Mouse (Mus musculus) embryonic facial prominence, embryonic 14.5 days (tissue): Measurements from ENCODE around the gene Oosp1. TPM values are rescaled to one million over a fixed set of nuclear protein-coding genes. Genes with fewer than 3 reads are reported as not detected.

Experiments
- polyA plus RNA-seq: library from polyadenylated mRNA; unstranded; fragments of >200 nt; fragmentation: Nextera tagmentation; extraction: Ambion mirVana; gene quantifications from 2 replicates; pipeline ENCODE4 v1.2.1, GENCODE M21; 2014

Gene Oosp1
- polyA plus RNA-seq, 1 experiment from 2014 or later = not detected

Other genes with a start within 250 kb of the Oosp1 start
- 0.14 and 0.17 TPM in 2 replicates for gene Ms4a4b, start 247.6 kb downstream of the Oosp1 start, polyA plus RNA-seq
- 8.3 and 11.8 TPM in 2 replicates for gene Ms4a6c, start 221.8 kb downstream of the Oosp1 start, polyA plus RNA-seq
- gene Gm8369, start 205.2 kb downstream of the Oosp1 start, polyA plus RNA-seq = not detected in 2 replicates
- gene Ms4a6b, start 174.6 kb downstream of the Oosp1 start, polyA plus RNA-seq = 10.5 and 12.2 TPM in 2 replicates
- gene Ms4a4d, start 154.3 kb downstream of the Oosp1 start, polyA plus RNA-seq = 1.1 and 1.5 TPM in 2 replicates
- gene Ms4a6d, start 86.3 kb downstream of the Oosp1 start, polyA plus RNA-seq = 7.4 and 9.3 TPM in 2 replicates
- gene Ms4a2, start 67.4 kb downstream of the Oosp1 start, polyA plus RNA-seq = 0.94 and 1.6 TPM in 2 replicates
- 0.36 TPM in 1 of 2 replicates, not detected in the other for gene Ms4a3, start 50.3 kb downstream of the Oosp1 start, polyA plus RNA-seq
- not detected in 2 replicates for gene Oosp2, start 30.6 kb downstream of the Oosp1 start, polyA plus RNA-seq
- not detected in 2 replicates for gene Oosp3, start 5.9 kb upstream of the Oosp1 start, polyA plus RNA-seq
- gene Gif, start 56.4 kb upstream of the Oosp1 start, polyA plus RNA-seq = not detected in 2 replicates
- 48.9 and 51.9 TPM in 2 replicates for gene Mrpl16, start 79.2 kb upstream of the Oosp1 start, polyA plus RNA-seq
- gene Stx3, start 128.3 kb upstream of the Oosp1 start, polyA plus RNA-seq = 8.7 and 8.8 TPM in 2 replicates
- not detected in 2 replicates for gene Olfr1417, start 148.1 kb upstream of the Oosp1 start, polyA plus RNA-seq
- gene Olfr1418, start 169.9 kb upstream of the Oosp1 start, polyA plus RNA-seq = not detected in 2 replicates
- gene Olfr1419, start 184.0 kb upstream of the Oosp1 start, polyA plus RNA-seq = not detected in 2 replicates
- 0.19 and 0.22 TPM in 2 replicates for gene Olfr1420, start 195.4 kb upstream of the Oosp1 start, polyA plus RNA-seq
- gene Patl1, start 221.2 kb upstream of the Oosp1 start, polyA plus RNA-seq = 18.7 and 19.4 TPM in 2 replicates